Mouse (Mus musculus): ENCODE measurements around the gene Arhgef15. TPM values are rescaled to one million over a fixed set of nuclear protein-coding genes. Genes with fewer than 3 reads are reported as not detected.

Gene Arhgef15
- total and polyA plus RNA-seq, 2 experiments from 2014 or later: 21.2 to 25.7 TPM

GRCm38 (mm10) chr11:68956697-68957096 lies 583 bp downstream of the Arhgef15 start:
- Histone ChIP-seq H3K36me3 (ENCODE audit: insufficient read depth, low read length) (no peaks in the 10 kb centered on the region), H3K9ac (replicated peaks; ENCODE audit: low read length) (no peak overlapping the region), H3K27ac (no peak overlapping the region), H3K4me3 (ENCODE audit: low read length) (no peak overlapping the region), H3K9me3 (ENCODE audit: low read length) (no peaks in the 10 kb centered on the region), H3K4me1 (ENCODE audit: insufficient read depth, low read length) (0 out of 2 replicates have a peak, but pooled peaks cover 4% of the 10 kb centered on the region), H3K27me3 (ENCODE audit: insufficient read depth, low read length) (no peaks in the 10 kb centered on the region), H3K4me2 (ENCODE audit: low read depth, low read length) (peak overlapping the region; percentile 25; the same call in 1 of the 2 replicates)
- ATAC-seq (no peak), DNase-seq (ENCODE audit: low spot score) (no peak)
- TF ChIP-seq CTCF (IDR thresholded peaks at IDR 0.05; ENCODE audit: low read depth): no peak
- WGBS: 30% methylated on average over 13 of the region's 13 CpGs

GRCm38 (mm10) chr11:68956107-68956506 lies 1.2 kb downstream of the Arhgef15 start:
- Histone ChIP-seq H3K36me3 (ENCODE audit: insufficient read depth, low read length) (no peaks in the 10 kb centered on the region), H3K4me1 (ENCODE audit: insufficient read depth, low read length) (0 out of 2 replicates have a peak, but pooled peaks cover 4% of the 10 kb centered on the region), H3K4me3 (ENCODE audit: low read length) (no peak overlapping the region), H3K27ac (no peak overlapping the region), H3K4me2 (ENCODE audit: low read depth, low read length) (0 out of 2 replicates have a peak overlapping the region, but pooled peaks have one; percentile 25), H3K9ac (replicated peaks; ENCODE audit: low read length) (no peak overlapping the region), H3K27me3 (ENCODE audit: insufficient read depth, low read length) (no peaks in the 10 kb centered on the region), H3K9me3 (ENCODE audit: low read length) (no peaks in the 10 kb centered on the region)
- DNase-seq (ENCODE audit: low spot score): no peak
- no peak for TF ChIP-seq CTCF (IDR thresholded peaks at IDR 0.05; ENCODE audit: low read depth)
- ATAC-seq: no peak
- WGBS: 57% methylated on average over 3 of the region's 3 CpGs

- Histone ChIP-seq H3K4me3 (ENCODE audit: low read length) (no peak overlapping the region), H3K27me3 (ENCODE audit: insufficient read depth, low read length) (no peaks in the 10 kb centered on the region), H3K36me3 (ENCODE audit: insufficient read depth, low read length) (no peaks in the 10 kb centered on the region), H3K9ac (replicated peaks; ENCODE audit: low read length) (no peak overlapping the region), H3K4me2 (ENCODE audit: low read depth, low read length) (no peak overlapping the region; the same call in 1 of the 2 replicates), H3K27ac (no peak overlapping the region), H3K4me1 (ENCODE audit: insufficient read depth, low read length) (0 out of 2 replicates have a peak, but pooled peaks cover 4% of the 10 kb centered on the region), H3K9me3 (ENCODE audit: low read length) (no peaks in the 10 kb centered on the region)
- TF ChIP-seq CTCF (IDR thresholded peaks at IDR 0.05; ENCODE audit: low read depth): no peak
- DNase-seq (ENCODE audit: low spot score) (no peak), ATAC-seq (no peak)
- 66% methylated on average over 5 of the region's 5 CpGs for WGBS
Observed at GRCm38 (mm10) chr11:68955473-68955872, 1.8 kb downstream of the Arhgef15 start.

- WGBS: 1% methylated on average over 17 of the region's 17 CpGs
- Histone ChIP-seq H3K4me3 (ENCODE audit: low read length) (peak overlapping the region; percentile 27), H3K36me3 (ENCODE audit: insufficient read depth, low read length) (no peaks in the 10 kb centered on the region), H3K9me3 (ENCODE audit: low read length) (no peaks in the 10 kb centered on the region), H3K27me3 (ENCODE audit: insufficient read depth, low read length) (no peaks in the 10 kb centered on the region), H3K4me2 (ENCODE audit: low read depth, low read length) (peak overlapping the region; percentile 54), H3K9ac (replicated peaks; ENCODE audit: low read length) (peak overlapping the region; percentile 28; the same call in 1 of the 2 replicates), H3K4me1 (ENCODE audit: insufficient read depth, low read length) (0 out of 2 replicates have a peak, but pooled peaks cover 4% of the 10 kb centered on the region), H3K27ac (no peak overlapping the region)
- no peak for TF ChIP-seq CTCF (IDR thresholded peaks at IDR 0.05; ENCODE audit: low read depth)
- no peak for ATAC-seq
- DNase-seq (ENCODE audit: low spot score): no peak
Observed at GRCm38 (mm10) chr11:68954408-68954807, 2.9 kb downstream of the Arhgef15 start.

- H3K4me2 ChIP-seq (ENCODE audit: low read depth, low read length): peak overlapping the region; percentile 54; the same call in 1 of the 2 replicates
- no peak overlapping the region for H3K27ac ChIP-seq
- ATAC-seq (no peak), DNase-seq (ENCODE audit: low spot score) (no peak)
- H3K4me3 ChIP-seq (ENCODE audit: low read length): no peak overlapping the region
- H3K4me1 ChIP-seq (ENCODE audit: insufficient read depth, low read length): 0 out of 2 replicates have a peak, but pooled peaks cover 4% of the 10 kb centered on the region
- H3K27me3 ChIP-seq (ENCODE audit: insufficient read depth, low read length): no peaks in the 10 kb centered on the region
- TF ChIP-seq CTCF (IDR thresholded peaks at IDR 0.05; ENCODE audit: low read depth): no peak
- no peak overlapping the region for H3K9ac ChIP-seq (replicated peaks; ENCODE audit: low read length)
- H3K9me3 ChIP-seq (ENCODE audit: low read length): no peaks in the 10 kb centered on the region
- WGBS: 8% methylated on average over 13 of the region's 13 CpGs
- H3K36me3 ChIP-seq (ENCODE audit: insufficient read depth, low read length): no peaks in the 10 kb centered on the region
Observed at GRCm38 (mm10) chr11:68953903-68954302, 3.4 kb downstream of the Arhgef15 start.

- Histone ChIP-seq H3K36me3 (ENCODE audit: insufficient read depth, low read length) (no peaks in the 10 kb centered on the region), H3K9ac (replicated peaks; ENCODE audit: low read length) (peak overlapping the region; percentile 55), H3K4me2 (ENCODE audit: low read depth, low read length) (peak overlapping the region; percentile 58), H3K9me3 (ENCODE audit: low read length) (no peaks in the 10 kb centered on the region), H3K27ac (peak overlapping the region; percentile 86), H3K4me3 (ENCODE audit: low read length) (peak overlapping the region; percentile 34), H3K27me3 (ENCODE audit: insufficient read depth, low read length) (no peaks in the 10 kb centered on the region), H3K4me1 (ENCODE audit: insufficient read depth, low read length) (no peaks in the 10 kb centered on the region)
- WGBS: 8% methylated on average over 12 of the region's 12 CpGs
- peak; percentile 84 for DNase-seq (ENCODE audit: low spot score)
- peak; percentile 93 for ATAC-seq
- TF ChIP-seq CTCF (IDR thresholded peaks at IDR 0.05; ENCODE audit: low read depth): no peak
Observed at GRCm38 (mm10) chr11:68947542-68947993, 9.7 kb downstream of the Arhgef15 start.

GRCm38 (mm10) chr11:68946806-68947440 lies 10.4 kb downstream of the Arhgef15 start:
- peak; percentile 66 for ATAC-seq
- no peaks in the 10 kb centered on the region for H3K36me3 ChIP-seq (ENCODE audit: insufficient read depth, low read length)
- H3K27ac ChIP-seq: peak overlapping the region; percentile 86
- no peaks in the 10 kb centered on the region for H3K27me3 ChIP-seq (ENCODE audit: insufficient read depth, low read length)
- WGBS: 6% methylated on average over 16 of the region's 16 CpGs
- H3K4me2 ChIP-seq (ENCODE audit: low read depth, low read length): peak overlapping the region; percentile 58
- DNase-seq (ENCODE audit: low spot score): peak; percentile 43
- H3K9ac ChIP-seq (replicated peaks; ENCODE audit: low read length): peak overlapping the region; percentile 49
- no peaks in the 10 kb centered on the region for H3K4me1 ChIP-seq (ENCODE audit: insufficient read depth, low read length)
- peak overlapping the region; percentile 34 for H3K4me3 ChIP-seq (ENCODE audit: low read length)
- no peak for TF ChIP-seq CTCF (IDR thresholded peaks at IDR 0.05; ENCODE audit: low read depth)
- H3K9me3 ChIP-seq (ENCODE audit: low read length): no peaks in the 10 kb centered on the region

Measured in hindbrain, postnatal 0 days (tissue).